8 mouse cellular contexts compared by ENCODE assay signal in genomic region chr10:42251203-42251602, GRCm38 (mm10). TPM values are rescaled to one million over a fixed set of nuclear protein-coding genes. Genes with fewer than 3 reads are reported as not detected.
DNase-seq lines count a peak whose midpoint lies in the region; ATAC-seq and TF ChIP-seq lines count a peak whose summit lies in the region.

No protein-coding gene starts in this region.

- H3K36me3 ChIP-seq in neural tube, embryonic 13.5 days = no peaks in the 10 kb centered on the region
- 0 out of 2 replicates have a peak, but pooled peaks cover 3% of the 10 kb centered on the region for H3K36me3 ChIP-seq in heart, embryonic 14.5 days (ENCODE audit: control insufficient read depth, insufficient read depth, low read length)
- peaks cover 72% of the 10 kb centered on the region for H3K36me3 ChIP-seq in liver, embryonic 13.5 days

- H3K4me2 ChIP-seq in neural tube, embryonic 13.5 days = no peak overlapping the region
- H3K4me2 ChIP-seq in heart, embryonic 14.5 days (ENCODE audit: low read length) = peak overlapping the region; percentile 20; the same call in 1 of the 2 replicates
- peak overlapping the region; percentile 61 for H3K4me2 ChIP-seq in liver, embryonic 13.5 days

- TF ChIP-seq POLR2A in embryonic fibroblast, embryonic 13.5 days (IDR thresholded peaks at IDR 0.05; ENCODE audit: low read depth, low read length) = no peak

- H3K27me3 ChIP-seq in neural tube, embryonic 13.5 days = no peaks in the 10 kb centered on the region
- no peaks in the 10 kb centered on the region for H3K27me3 ChIP-seq in heart, embryonic 14.5 days (ENCODE audit: control insufficient read depth, insufficient read depth, low read length)
- H3K27me3 ChIP-seq in liver, embryonic 13.5 days = no peaks in the 10 kb centered on the region

- no peaks in the 10 kb centered on the region for H3K9me3 ChIP-seq in neural tube, embryonic 13.5 days
- no peaks in the 10 kb centered on the region for H3K9me3 ChIP-seq in heart, embryonic 14.5 days (ENCODE audit: control insufficient read depth, low read length)
- no peaks in the 10 kb centered on the region for H3K9me3 ChIP-seq in liver, embryonic 13.5 days (replicated peaks)

- 0 out of 2 replicates have a peak overlapping the region, but pooled peaks have one; percentile 19 for H3K27ac ChIP-seq in neural tube, embryonic 13.5 days (replicated peaks)
- peak overlapping the region; percentile 0; the same call in 1 of the 2 replicates for H3K27ac ChIP-seq in embryonic fibroblast, embryonic 13.5 days (ENCODE audit: insufficient read depth, low read length)
- peak overlapping the region; percentile 21 to 54; a peak in 3 of 4 replicates for H3K27ac ChIP-seq in heart, embryonic 14.5 days (replicated peaks in 1 of 2; ENCODE audit: control insufficient read depth in 1 of 2, insufficient read depth in 1 of 2, low read depth in 2 of 2, low read length in 2 of 2)
- peak overlapping the region; percentile 99 for H3K27ac ChIP-seq in liver, embryonic 13.5 days

- no peak overlapping the region for H3K4me3 ChIP-seq in neural tube, embryonic 13.5 days
- H3K4me3 ChIP-seq in embryonic fibroblast, embryonic 13.5 days (ENCODE audit: insufficient read depth, low read length) = no peak overlapping the region
- H3K4me3 ChIP-seq in heart, embryonic 14.5 days (ENCODE audit: control insufficient read depth in 1 of 2, insufficient read depth in 1 of 2, low read depth in 1 of 2, low read length in 2 of 2) = no peak overlapping the region
- no peak overlapping the region for H3K4me3 ChIP-seq in liver, embryonic 13.5 days (replicated peaks)

- H3K9ac ChIP-seq in neural tube, embryonic 13.5 days = peak overlapping the region; percentile 32; the same call in 1 of the 2 replicates
- 0 out of 2 replicates have a peak overlapping the region, but pooled peaks have one; percentile 48 for H3K9ac ChIP-seq in heart, embryonic 14.5 days (ENCODE audit: low read length)
- peak overlapping the region; percentile 76; the same call in 1 of the 2 replicates for H3K9ac ChIP-seq in liver, embryonic 13.5 days

- DNase-seq in neural tube, embryonic 10.5 days (ENCODE audit: extremely low spot score, low spot score) = no peak
- peak; percentile 59 for DNase-seq in kidney, postnatal 10 days
- DNase-seq in liver, embryonic 13.5 days = no peak
- peak; percentile 90 for DNase-seq in skeletal muscle tissue, adult 2 months (ENCODE audit: low read depth, low spot score)
- DNase-seq in thymus, postnatal 0 days (ENCODE audit: low spot score) = no peak

- 57% methylated on average over 7 of the region's 7 CpGs for WGBS in neural tube, embryonic 13.5 days
- WGBS in heart, embryonic 14.5 days = 32% methylated on average over 7 of the region's 7 CpGs
- 69% methylated on average over 7 of the region's 7 CpGs for WGBS in liver, embryonic 13.5 days (ENCODE audit: insufficient replicate concordance)

- peak; percentile 41; the same call in 1 of the 2 replicates for ATAC-seq in neural tube, embryonic 13.5 days (ENCODE audit: low read depth)
- ATAC-seq in heart, embryonic 14.5 days (ENCODE audit: insufficient number of reproducible peaks, insufficient read depth, low FRiP score, low read depth) = 0 out of 2 replicates have a peak, but pooled peaks have one; percentile 23
- no peak for ATAC-seq in liver, embryonic 13.5 days (ENCODE audit: low read depth)

- TF ChIP-seq CTCF in embryonic fibroblast, embryonic 13.5 days (IDR thresholded peaks at IDR 0.05; ENCODE audit: borderline replicate concordance, insufficient read depth, low read length) = no peak

- peaks cover 42% of the 10 kb centered on the region for H3K4me1 ChIP-seq in neural tube, embryonic 13.5 days (replicated peaks)
- peaks cover 8% of the 10 kb centered on the region for H3K4me1 ChIP-seq in embryonic fibroblast, embryonic 13.5 days (ENCODE audit: control insufficient read depth, insufficient read depth, low read length)
- H3K4me1 ChIP-seq in heart, embryonic 14.5 days (ENCODE audit: control insufficient read depth in 2 of 2, insufficient read depth in 2 of 2, low read length in 2 of 2) = peaks cover 41 to 66% of the 10 kb centered on the region in 2 experiments
- H3K4me1 ChIP-seq in liver, embryonic 13.5 days (replicated peaks) = peaks cover 98% of the 10 kb centered on the region

RNA-seq across cellular contexts. Expression of gene Foxo3, which starts 25.4 kb away (rescaled TPM):
- 4.2 and 4.9 TPM in 2 replicates for polyA plus RNA-seq in neural tube, embryonic 13.5 days (2015; fragmentation: Nextera tagmentation; extraction: Ambion mirVana)
- 29.3 and 30.2 TPM in 2 replicates for polyA plus RNA-seq in embryonic fibroblast, embryonic 13.5 days (2011; ENCODE audit: insufficient read length, low read depth, missing spikeins)
- 6.3 and 7.1 TPM in 2 replicates for polyA plus RNA-seq in heart, embryonic 14.5 days (2014; fragmentation: Nextera tagmentation; extraction: Ambion mirVana)
- polyA plus RNA-seq in liver, embryonic 13.5 days (2015; fragmentation: Nextera tagmentation; extraction: Ambion mirVana) = 14.5 and 15.2 TPM in 2 replicates
- polyA plus RNA-seq in thymus, postnatal 0 days (2015; fragmentation: Nextera tagmentation; extraction: Ambion mirVana) = 12.1 and 14.0 TPM in 2 replicates

Comparison
In these comparisons a context has a peak if more than half of its experiments do, and no peak if none do; other contexts are left out.
1. H3K27ac ChIP-seq: peak in every context shown above with its lines; median percentile 99 in liver, embryonic 13.5 days; 38 in heart, embryonic 14.5 days; 19 in neural tube, embryonic 13.5 days; 0 in embryonic fibroblast, embryonic 13.5 days.
2. DNase-seq: peak in kidney, postnatal 10 days (single experiment) and skeletal muscle tissue, adult 2 months (single experiment); none in neural tube, embryonic 10.5 days (single experiment), liver, embryonic 13.5 days (single experiment) and thymus, postnatal 0 days (single experiment).
3. Peak in every context shown above with its lines, with median percentiles within 50 percentile points of each other: H3K9ac ChIP-seq.